Mouse (Mus musculus): ENCODE data around the gene Prox1.

Gene Prox1

GRCm38 (mm10) chr1:190143593-190143992 lies 26.9 kb downstream of the Prox1 start:
- no peak for DNase-seq (ENCODE audit: low spot score in 2 of 2)

GRCm38 (mm10) chr1:190142584-190142983 lies 27.9 kb downstream of the Prox1 start:
- DNase-seq (ENCODE audit: low spot score in 2 of 2): no peak

GRCm38 (mm10) chr1:190140519-190140918 lies 30.0 kb downstream of the Prox1 start:
- no peak for DNase-seq (ENCODE audit: low spot score in 2 of 2)

GRCm38 (mm10) chr1:190139711-190140405 lies 30.7 kb downstream of the Prox1 start:
- DNase-seq (ENCODE audit: low spot score in 2 of 2): no peak

- no peak for DNase-seq (ENCODE audit: low spot score in 2 of 2)
Observed at GRCm38 (mm10) chr1:190137943-190138342, 32.6 kb downstream of the Prox1 start.

- DNase-seq (ENCODE audit: low spot score in 2 of 2): no peak
Observed at GRCm38 (mm10) chr1:190132897-190133296, 37.6 kb downstream of the Prox1 start.

- DNase-seq (ENCODE audit: low spot score in 2 of 2): no peak
Observed at GRCm38 (mm10) chr1:190130888-190131287, 39.6 kb downstream of the Prox1 start.

GRCm38 (mm10) chr1:190129553-190129952 lies 41.0 kb downstream of the Prox1 start:
- no peak for DNase-seq (ENCODE audit: low spot score in 2 of 2)

- no peak for DNase-seq (ENCODE audit: low spot score in 2 of 2)
Observed at GRCm38 (mm10) chr1:190128674-190129322, 41.7 kb downstream of the Prox1 start.

- no peak for DNase-seq (ENCODE audit: low spot score in 2 of 2)
Observed at GRCm38 (mm10) chr1:190127878-190128277, 42.6 kb downstream of the Prox1 start.

GRCm38 (mm10) chr1:190127163-190127795 lies 43.2 kb downstream of the Prox1 start:
- DNase-seq (ENCODE audit: low spot score in 2 of 2): no peak

GRCm38 (mm10) chr1:190124961-190125739 lies 45.4 kb downstream of the Prox1 start:
- DNase-seq (ENCODE audit: low spot score in 2 of 2): no peak

- DNase-seq (ENCODE audit: low spot score in 2 of 2): no peak
Observed at GRCm38 (mm10) chr1:190123404-190123803, 47.1 kb downstream of the Prox1 start.

- DNase-seq (ENCODE audit: low spot score in 2 of 2): no peak
Observed at GRCm38 (mm10) chr1:190115985-190116384, 54.5 kb downstream of the Prox1 start.

- DNase-seq (ENCODE audit: low spot score in 2 of 2): no peak
Observed at GRCm38 (mm10) chr1:190111741-190112140, 58.8 kb downstream of the Prox1 start.

- DNase-seq (ENCODE audit: low spot score in 2 of 2): no peak
Observed at GRCm38 (mm10) chr1:190107587-190107986, 62.9 kb downstream of the Prox1 start.

GRCm38 (mm10) chr1:190106674-190107420 lies 63.7 kb downstream of the Prox1 start:
- DNase-seq (ENCODE audit: low spot score in 2 of 2): no peak

GRCm38 (mm10) chr1:190106060-190106459 lies 64.5 kb downstream of the Prox1 start:
- no peak for DNase-seq (ENCODE audit: low spot score in 2 of 2)

- DNase-seq (ENCODE audit: low spot score in 2 of 2): no peak
Observed at GRCm38 (mm10) chr1:190093326-190093725, 77.2 kb downstream of the Prox1 start.

- DNase-seq (ENCODE audit: low spot score in 2 of 2): no peak
Observed at GRCm38 (mm10) chr1:190092076-190092475, 78.4 kb downstream of the Prox1 start.

- DNase-seq (ENCODE audit: low spot score in 2 of 2): no peak
Observed at GRCm38 (mm10) chr1:190088929-190089328, 81.6 kb downstream of the Prox1 start.

Measured in natural killer cell, adult 2 months (primary cell).